Mouse (Mus musculus) megakaryocyte, embryonic 14.5 days (primary cell): Measurements from ENCODE around the gene 1700023F06Rik.

Experiments
- FLI1 ChIP-seq: IDR thresholded peaks from 2 replicates; pipeline ENCODE4 v1.6.1; 2012; ENCODE audit warnings: low read length, inconsistent platforms, mixed read lengths
- GATA1 ChIP-seq: IDR thresholded peaks from 3 replicates; pipeline ENCODE4 v1.6.1; 2012; ENCODE audit warnings: mixed read lengths, low read length, inconsistent platforms, borderline replicate concordance

- no peak for TF ChIP-seq GATA1
- TF ChIP-seq FLI1 = no peak
Measured at GRCm38 (mm10) chr11:103248837-103249236, 40.5 kb upstream of the 1700023F06Rik start.
